In genomic region chr4:3067265-3067664, GRCm38 (mm10) we compare ENCODE assay signal across 9 mouse cellular contexts.
DNase-seq lines count a peak whose midpoint lies in the region; ATAC-seq and TF ChIP-seq lines count a peak whose summit lies in the region.
"Had no signal": no experiment of that assay in that cellular context is flagged by ENCODE, and none has a peak within 500 bp of the region (broad histone marks: within the 10 kb centered on the region; RNA-seq: fewer than 3 reads in every experiment).

No protein-coding gene starts in this region.

- 55% methylated on average over 2 of the region's 2 CpGs for WGBS in kidney, embryonic 15.5 days
- WGBS in thymus, adult 2 months, result 53% methylated on average over 2 of the region's 2 CpGs
- 46% methylated on average over 2 of the region's 2 CpGs for WGBS in liver, embryonic 11.5 days

- no peak overlapping the region for H3K4me2 ChIP-seq in kidney, embryonic 15.5 days
- H3K4me2 ChIP-seq in liver, embryonic 11.5 days, result no peak overlapping the region

- no peaks in the 10 kb centered on the region for H3K36me3 ChIP-seq in kidney, embryonic 15.5 days
- no peaks in the 10 kb centered on the region for H3K36me3 ChIP-seq in thymus, adult 2 months (ENCODE audit: control insufficient read depth, insufficient read depth, low read length)
- H3K36me3 ChIP-seq in liver, embryonic 11.5 days (ENCODE audit: control insufficient read depth, insufficient read depth, low read length), result 0 out of 2 replicates have a peak, but pooled peaks cover 3% of the 10 kb centered on the region
- H3K36me3 ChIP-seq: G1E had no signal

- peak; percentile 1 for DNase-seq in kidney, adult 18-20 months
- DNase-seq in thymus, postnatal 10 days (ENCODE audit: low spot score in 2 of 2), result peak; percentile 1 to 2
- DNase-seq in thymus, adult 2 months, result no peak
- no peak for DNase-seq in liver, embryonic 11.5 days (ENCODE audit: low spot score)
- DNase-seq in thymus, postnatal 4 days, result peak; percentile 6
- DNase-seq in c-Kit-positive CD71-positive TER-119-positive erythroid progenitor cells, embryonic 14.5 days (ENCODE audit: low spot score), result no peak
- no peak for DNase-seq in frontal cortex, adult 2 months (ENCODE audit: extremely low spot score in 1 of 2, low spot score in 1 of 2)

- H3K9ac ChIP-seq in kidney, embryonic 15.5 days, result no peak overlapping the region
- H3K9ac ChIP-seq in liver, embryonic 11.5 days (ENCODE audit: low read depth, low read length), result no peak overlapping the region

- H3K4me3 ChIP-seq in kidney, embryonic 15.5 days (replicated peaks), result no peak overlapping the region
- H3K4me3 ChIP-seq in thymus, adult 2 months (ENCODE audit: control insufficient read depth, insufficient read depth, low read length), result no peak overlapping the region
- no peak overlapping the region for H3K4me3 ChIP-seq in liver, embryonic 11.5 days (ENCODE audit: low read depth, low read length)

- no peak; the same call in 1 of the 2 replicates for ATAC-seq in kidney, embryonic 15.5 days (replicated peaks; ENCODE audit: low FRiP score)
- peak; percentile 3; the same call in 1 of the 2 replicates for ATAC-seq in liver, embryonic 11.5 days (replicated peaks; ENCODE audit: low FRiP score)

- H3K27ac ChIP-seq in kidney, embryonic 15.5 days, result no peak overlapping the region
- H3K27ac ChIP-seq in thymus, adult 2 months (ENCODE audit: control insufficient read depth, insufficient read depth, low read length), result no peak overlapping the region
- no peak overlapping the region for H3K27ac ChIP-seq in liver, embryonic 11.5 days (ENCODE audit: low read depth, low read length)

- no peaks in the 10 kb centered on the region for H3K27me3 ChIP-seq in kidney, embryonic 15.5 days
- no peaks in the 10 kb centered on the region for H3K27me3 ChIP-seq in thymus, adult 2 months (ENCODE audit: control insufficient read depth, insufficient read depth, low read length)
- H3K27me3 ChIP-seq in liver, embryonic 11.5 days (replicated peaks; ENCODE audit: control insufficient read depth, insufficient read depth, low read length), result no peaks in the 10 kb centered on the region

- TF ChIP-seq POLR2A in thymus, adult 2 months (IDR thresholded peaks at IDR 0.05; ENCODE audit: control insufficient read depth, extremely low read depth, insufficient read depth, low read length, poor library complexity), result no peak

- no peak for TF ChIP-seq CTCF in thymus, adult 2 months (IDR thresholded peaks at IDR 0.05; ENCODE audit: borderline replicate concordance, control insufficient read depth, extremely low read depth, insufficient read depth, low read length, poor library complexity)

- H3K9me3 ChIP-seq in kidney, embryonic 15.5 days (replicated peaks), result peaks cover 74% of the 10 kb centered on the region
- peaks cover 70% of the 10 kb centered on the region for H3K9me3 ChIP-seq in liver, embryonic 11.5 days (ENCODE audit: control insufficient read depth, low read length)

- no peaks in the 10 kb centered on the region for H3K4me1 ChIP-seq in kidney, embryonic 15.5 days
- no peaks in the 10 kb centered on the region for H3K4me1 ChIP-seq in thymus, adult 2 months (replicated peaks; ENCODE audit: control insufficient read depth, insufficient read depth, low read length)
- H3K4me1 ChIP-seq in liver, embryonic 11.5 days (replicated peaks; ENCODE audit: control insufficient read depth, insufficient read depth, low read length), result no peaks in the 10 kb centered on the region

Comparison
In these comparisons a context has a peak if more than half of its experiments do, and no peak if none do; other contexts are left out.
1. DNase-seq: peak in kidney, adult 18-20 months (single experiment), thymus, postnatal 10 days (2 of 2) and thymus, postnatal 4 days (single experiment); none in thymus, adult 2 months (single experiment), liver, embryonic 11.5 days (single experiment), c-Kit-positive CD71-positive TER-119-positive erythroid progenitor cells, embryonic 14.5 days (single experiment) and frontal cortex, adult 2 months (0 of 2).